Mouse (Mus musculus): ENCODE measurements around the gene Nectin2.

The Nectin2 gene

DNA sequence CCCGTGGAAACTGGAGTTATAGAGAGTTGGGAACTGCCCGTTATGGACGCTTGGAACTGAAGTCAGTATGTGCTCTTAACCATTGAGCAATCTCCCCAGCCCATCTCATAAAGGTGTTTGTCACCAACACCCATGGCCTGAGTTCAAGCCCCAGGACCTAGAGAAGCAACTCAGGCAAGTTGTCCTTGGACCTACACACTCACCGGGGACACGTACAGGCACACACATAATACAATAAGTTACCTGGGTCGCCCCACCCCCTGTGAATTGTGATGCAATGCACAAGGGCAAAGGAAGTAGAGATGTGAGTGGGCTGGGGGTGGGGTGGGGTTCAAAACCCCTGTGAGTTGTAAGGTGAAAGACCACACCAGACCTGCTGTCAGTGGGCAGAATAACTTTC, 63.8 kb downstream of the Nectin2 start:
- no peak for DNase-seq (ENCODE audit: low spot score)

- no peak for DNase-seq (ENCODE audit: low spot score)
These were observed 64.9 kb downstream of the Nectin2 start for GRCm38 (mm10) chr7:19685374-19685773.

DNA sequence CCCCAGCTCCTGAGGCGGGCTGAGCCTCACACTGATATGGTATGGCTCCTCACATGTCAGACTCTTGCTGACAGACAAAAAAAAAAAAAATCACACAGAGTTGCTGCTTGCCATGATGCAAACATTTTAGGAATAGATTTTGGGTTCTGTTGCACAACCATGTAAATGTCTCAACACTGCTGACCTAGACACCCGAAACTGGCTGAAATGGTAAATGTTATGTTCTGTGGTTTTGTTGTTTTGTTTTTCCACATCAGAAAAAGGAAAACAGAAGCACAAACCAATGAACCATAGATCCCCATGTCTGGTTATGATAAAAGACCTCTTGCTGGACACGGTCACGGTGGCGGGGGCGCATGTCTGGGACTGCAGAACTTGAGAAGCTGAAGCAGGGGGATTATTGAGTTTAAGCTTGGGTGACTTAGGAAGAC, 66.5 kb downstream of the Nectin2 start:
- no peak for DNase-seq (ENCODE audit: low spot score)

DNA sequence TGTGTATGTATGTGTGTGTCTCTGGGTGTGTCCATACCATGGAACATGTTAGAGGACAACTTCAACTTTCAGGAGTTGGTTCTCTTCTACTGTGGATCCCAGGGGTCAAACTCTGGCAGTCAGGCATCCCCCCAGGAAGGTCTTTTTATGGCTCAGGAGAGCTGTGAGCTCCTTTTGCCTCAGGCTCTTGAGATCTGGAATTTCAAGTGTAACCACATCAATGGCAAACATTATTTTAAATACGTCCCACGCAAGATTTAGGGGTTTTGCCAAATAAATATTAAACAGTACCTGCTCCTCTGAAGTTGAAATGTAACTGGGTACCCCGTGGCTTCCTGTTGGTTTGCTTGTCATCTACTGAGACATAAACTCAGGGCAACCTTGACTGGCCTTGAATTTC, 67.3 kb downstream of the Nectin2 start:
- no peak for DNase-seq (ENCODE audit: low spot score)

DNA sequence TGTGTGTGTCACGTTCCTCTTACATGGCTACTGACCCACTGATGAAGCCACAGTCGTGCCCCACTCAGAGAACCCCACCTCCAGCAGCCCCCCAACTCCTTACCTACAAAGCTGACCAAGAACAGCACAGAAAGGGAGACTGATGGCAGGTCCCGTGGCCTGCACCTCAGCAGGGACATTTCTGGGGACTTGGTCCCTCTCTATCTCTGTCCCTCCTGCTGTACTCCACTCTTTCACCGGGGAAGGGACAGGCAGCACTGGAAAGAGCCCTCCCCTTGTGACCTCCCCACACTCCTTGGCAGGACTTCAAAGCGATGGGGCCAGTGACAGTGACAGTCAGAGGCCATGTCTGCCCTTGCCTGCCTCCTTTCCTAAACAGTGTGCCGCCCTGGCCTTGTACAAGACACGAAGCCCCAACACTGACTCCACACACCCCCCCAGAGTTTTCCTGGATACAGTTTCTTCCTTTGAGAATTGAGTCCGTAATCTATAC, 69.0 kb downstream of the Nectin2 start, which contains the start of the genes Gm44805 and Apoc4:
TSS of gene Gm44805 (minus strand) at position 222 of the 493 bp plus-strand sequence.
TSS of gene Apoc4 (minus strand) at position 278 of the 493 bp plus-strand sequence.
- no peak for DNase-seq (ENCODE audit: low spot score)

GRCm38 (mm10) chr7:19680702-19681101, 69.6 kb downstream of the Nectin2 start:
- no peak for DNase-seq (ENCODE audit: low spot score)

DNA sequence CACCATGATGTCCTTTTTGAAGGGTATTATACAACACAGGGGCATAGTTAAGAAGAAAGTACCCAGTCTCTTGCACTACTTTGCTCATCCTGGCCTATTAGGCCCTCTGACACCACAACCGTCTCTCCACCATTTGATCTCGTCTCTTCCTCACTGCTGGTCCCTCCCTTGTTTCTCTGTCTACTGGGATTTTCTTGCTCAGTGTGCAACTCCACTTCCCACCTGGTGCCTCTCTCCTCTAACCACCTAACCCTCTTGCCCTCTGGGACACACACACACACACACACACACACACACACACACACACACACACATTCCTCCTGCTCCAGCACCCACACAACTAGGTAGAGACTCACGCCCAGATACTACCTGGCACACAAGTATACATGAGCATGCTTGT, 71.4 kb downstream of the Nectin2 start:
- no peak for DNase-seq (ENCODE audit: low spot score)

DNA sequence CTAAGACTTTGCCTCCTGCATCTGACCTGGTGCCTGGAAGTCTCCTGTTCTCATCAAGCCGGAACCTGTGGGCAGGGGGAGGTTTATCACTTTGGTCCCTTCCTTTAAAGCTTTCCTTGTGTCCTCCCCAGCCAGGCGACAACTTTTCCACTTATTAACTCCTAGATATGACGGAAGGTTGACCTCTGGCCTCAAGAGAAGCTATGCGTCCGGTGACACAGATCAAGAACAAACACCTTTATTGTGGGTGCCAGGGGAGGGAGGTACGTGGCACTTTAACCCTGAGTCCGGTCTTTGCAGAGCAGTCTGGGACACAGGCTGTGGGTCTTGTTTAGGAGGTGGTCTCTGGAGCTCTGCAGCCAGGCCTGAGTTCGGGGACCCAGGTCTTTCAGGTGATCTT, 72.4 kb downstream of the Nectin2 start, which contains the start of gene Apoc2:
TSS of gene Apoc2 (minus strand) at position 70 of the 400 bp plus-strand sequence.
- DNase-seq (ENCODE audit: low spot score) = no peak

DNA sequence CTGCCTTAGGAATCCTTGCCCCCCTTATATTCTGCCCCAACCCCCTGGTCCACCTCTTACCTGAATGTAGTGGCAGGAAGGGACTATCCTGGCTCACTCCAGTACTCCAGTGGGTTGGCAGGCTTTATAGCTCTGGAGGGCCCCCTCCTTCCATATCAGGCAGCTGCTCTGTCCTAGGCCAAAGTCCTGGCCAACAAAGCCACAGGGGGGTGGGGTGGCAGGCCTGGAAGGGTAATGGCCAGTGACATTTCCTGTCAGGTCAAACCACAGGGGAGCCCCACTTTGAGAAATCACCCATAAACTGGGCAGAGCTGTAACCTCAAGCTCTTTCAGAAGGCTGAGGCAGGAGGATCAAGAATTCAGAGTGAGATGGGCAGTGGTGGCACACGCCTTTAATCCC, 73.6 kb downstream of the Nectin2 start:
- no peak for DNase-seq (ENCODE audit: low spot score)

DNA sequence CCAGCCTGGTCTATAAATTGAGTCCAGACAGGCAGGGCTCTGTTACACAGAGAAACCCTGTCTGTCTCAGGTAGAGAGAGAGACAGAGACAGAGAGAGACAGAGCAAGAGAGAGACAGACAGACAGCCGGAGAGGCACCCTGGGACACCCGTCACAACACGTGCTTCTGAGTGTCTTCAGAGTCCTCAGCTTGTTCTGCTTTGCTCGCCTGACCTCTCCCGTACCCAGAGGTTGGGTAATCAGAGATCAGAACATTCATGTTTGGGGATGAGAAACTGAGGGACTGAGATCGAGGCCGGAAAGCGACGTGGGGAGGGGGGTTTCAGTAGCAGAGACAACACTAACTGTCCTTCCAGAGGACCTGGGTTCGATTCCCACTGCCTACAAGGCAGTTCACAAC, 74.5 kb downstream of the Nectin2 start:
- DNase-seq (ENCODE audit: low spot score) = no peak

DNA sequence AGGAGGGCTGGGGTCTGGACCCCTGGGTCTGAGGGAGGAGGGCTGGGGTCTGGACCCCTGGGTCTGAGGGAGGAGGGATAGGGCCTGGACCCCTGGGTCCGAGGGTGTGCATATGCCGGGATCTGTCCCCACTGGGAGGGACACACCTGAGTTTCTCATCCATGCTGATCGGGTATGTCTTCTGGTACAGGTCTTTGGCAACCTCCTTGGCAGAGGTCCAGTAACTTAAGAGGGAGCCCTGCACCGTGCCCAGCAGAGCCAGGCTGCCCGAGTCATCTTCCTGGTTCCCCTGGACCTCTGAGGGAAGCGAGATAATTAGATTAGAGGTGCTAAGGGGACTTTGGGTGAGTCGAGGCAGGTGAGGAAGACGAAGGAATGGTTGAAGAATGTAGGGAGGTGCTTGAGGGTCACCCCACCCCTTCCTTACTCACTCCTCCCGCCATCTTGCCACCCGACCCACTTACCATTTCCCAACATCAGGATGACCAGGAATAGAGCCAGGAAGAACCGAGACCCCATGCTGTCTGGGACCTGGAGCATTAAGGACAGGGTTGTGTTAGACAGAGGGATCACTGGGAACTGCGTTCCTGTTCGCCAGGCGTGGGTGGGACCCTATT, 77.1 kb downstream of the Nectin2 start:
- DNase-seq (ENCODE audit: low spot score) = no peak

GRCm38 (mm10) chr7:19671511-19671910, 78.8 kb downstream of the Nectin2 start:
- no peak for DNase-seq (ENCODE audit: low spot score)

DNA sequence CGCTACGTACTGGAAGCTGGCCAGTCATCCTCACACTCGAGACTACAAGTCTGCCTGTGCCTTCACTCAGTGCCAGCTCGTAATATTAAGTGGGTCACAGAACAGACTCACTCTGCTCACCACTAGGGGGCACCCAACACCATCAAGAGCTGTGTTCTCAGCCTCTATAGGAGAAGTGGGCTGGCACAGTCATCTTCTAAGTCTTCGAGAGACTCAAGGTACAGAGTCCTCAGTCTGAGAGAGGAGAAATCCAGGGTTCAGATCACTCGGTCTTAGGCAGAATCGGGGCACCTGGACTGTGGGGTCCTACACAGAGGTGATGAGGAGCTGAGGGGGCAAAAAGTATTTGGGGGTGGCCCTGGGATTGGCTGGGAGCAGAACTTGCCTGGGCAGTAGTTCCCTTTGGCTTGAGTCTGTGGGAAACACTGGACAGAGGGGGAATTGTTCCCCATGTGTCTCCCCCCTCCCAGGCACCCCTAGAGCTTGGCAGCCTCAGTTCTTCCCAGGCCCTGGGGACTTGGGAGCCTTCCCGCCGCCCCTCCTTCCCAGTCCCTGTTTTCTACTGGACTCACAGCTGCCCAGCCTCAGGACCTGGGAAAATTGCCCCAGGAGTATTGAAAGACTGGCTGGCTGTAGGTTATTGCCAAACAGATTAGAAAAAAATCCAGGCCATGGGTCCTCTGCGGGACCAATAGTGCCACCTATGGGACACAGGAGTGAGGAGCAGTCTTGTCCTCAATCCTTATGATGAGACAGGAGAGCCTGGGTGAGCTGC, 81.1 kb downstream of the Nectin2 start:
- DNase-seq (ENCODE audit: low spot score) = peak; percentile 87

GRCm38 (mm10) chr7:19667434-19667833, 82.8 kb downstream of the Nectin2 start:
- no peak for DNase-seq (ENCODE audit: low spot score)

DNA sequence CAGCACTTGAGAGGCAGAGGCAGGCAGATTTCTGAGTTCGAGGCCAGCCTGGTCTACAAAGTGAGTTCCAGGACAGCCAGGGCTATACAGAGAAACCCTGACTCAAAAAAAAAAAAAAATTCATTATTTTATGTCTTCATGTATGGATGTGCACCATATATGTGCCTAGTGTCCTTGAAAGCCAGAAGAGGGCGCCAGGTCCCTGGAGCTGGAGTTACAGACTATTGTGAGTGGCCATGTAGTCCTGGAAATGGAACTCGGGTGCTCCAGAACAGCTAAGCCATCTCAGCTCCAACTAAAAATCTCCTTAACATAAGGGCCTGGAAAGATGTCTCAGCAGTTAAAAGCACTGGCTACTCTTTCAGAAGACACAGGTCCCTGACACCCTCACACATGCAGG, 83.5 kb downstream of the Nectin2 start:
- DNase-seq (ENCODE audit: low spot score) = no peak

Data from T-cell, adult 2 months (primary cell).